Mouse (Mus musculus) bone marrow macrophage, adult 2 months (primary cell): ENCODE results near the gene Eif4g2. TPM values are rescaled to one million over a fixed set of nuclear protein-coding genes. Genes with fewer than 3 reads are reported as not detected.
A peak's percentile ranks its signal among the peaks of the same experiment; 100 is the strongest.

ENCODE experiments used
- H3K27ac ChIP-seq: 2 replicates; pipeline ENCODE4 v1.5.1; 2012; ENCODE audit warnings: low read depth, low read length; ENCODE audit not compliant: insufficient read depth
- H3K4me1 ChIP-seq: 2 replicates; pipeline ENCODE4 v1.6.1; 2012; ENCODE audit warnings: low read length; ENCODE audit not compliant: control insufficient read depth, insufficient read depth
- H3K4me3 ChIP-seq: 2 replicates; pipeline ENCODE4 v1.5.1; 2012; ENCODE audit warnings: mild to moderate bottlenecking, low read length, moderate library complexity; ENCODE audit not compliant: insufficient read depth
- CTCF ChIP-seq: IDR thresholded peaks from 2 replicates; pipeline ENCODE4 v1.5.1; 2012; ENCODE audit warnings: low read depth, mild to moderate bottlenecking, low read length, moderate library complexity
- POLR2A ChIP-seq: IDR thresholded peaks from 2 replicates; pipeline ENCODE4 v1.6.1; 2012; ENCODE audit warnings: mild to moderate bottlenecking, low read depth, low read length, borderline replicate concordance
- polyA plus RNA-seq: library from polyadenylated mRNA; stranded (reverse); fragments of >200 nt; gene quantifications from 2 replicates; pipeline ENCODE4 v1.2.4, GENCODE M21; 2012; ENCODE audit not compliant: missing spikeins, insufficient read depth, insufficient read length

Gene Eif4g2
- polyA plus RNA-seq, 1 experiment: 428 TPM

GRCm38 (mm10) chr7:111069439-111070166, 13.2 kb downstream of the Eif4g2 start:
- H3K4me1 ChIP-seq: no peaks in the 10 kb centered on the region
- no peak overlapping the region for H3K4me3 ChIP-seq
- TF ChIP-seq CTCF: no peak
- no peak for TF ChIP-seq POLR2A
- H3K27ac ChIP-seq: no peak overlapping the region

- Histone ChIP-seq H3K4me3 (no peak overlapping the region), H3K27ac (no peak overlapping the region), H3K4me1 (no peaks in the 10 kb centered on the region)
- TF ChIP-seq POLR2A (no peak), CTCF (no peak)
Observed at GRCm38 (mm10) chr7:111068181-111068580, 14.6 kb downstream of the Eif4g2 start.

GRCm38 (mm10) chr7:111062971-111063370, 19.9 kb downstream of the Eif4g2 start:
- Histone ChIP-seq H3K4me1 (no peaks in the 10 kb centered on the region), H3K27ac (no peak overlapping the region), H3K4me3 (no peak overlapping the region)
- TF ChIP-seq CTCF: no peak
- TF ChIP-seq POLR2A: no peak

- TF ChIP-seq CTCF (no peak), POLR2A (no peak)
- Histone ChIP-seq H3K4me3 (no peak overlapping the region), H3K4me1 (no peaks in the 10 kb centered on the region), H3K27ac (no peak overlapping the region)
Observed at GRCm38 (mm10) chr7:111059527-111059926, 23.3 kb downstream of the Eif4g2 start.

- TF ChIP-seq POLR2A: no peak
- TF ChIP-seq CTCF: no peak
- H3K27ac ChIP-seq: no peak overlapping the region
- H3K4me3 ChIP-seq: no peak overlapping the region
- no peaks in the 10 kb centered on the region for H3K4me1 ChIP-seq
Observed at GRCm38 (mm10) chr7:111055984-111056657, 26.7 kb downstream of the Eif4g2 start.

- no peak overlapping the region for H3K27ac ChIP-seq
- TF ChIP-seq POLR2A (no peak), CTCF (no peak)
- H3K4me1 ChIP-seq: no peaks in the 10 kb centered on the region
- H3K4me3 ChIP-seq: no peak overlapping the region
Observed at GRCm38 (mm10) chr7:111055221-111055620, 27.6 kb downstream of the Eif4g2 start.

- Histone ChIP-seq H3K4me3 (no peak overlapping the region), H3K4me1 (no peaks in the 10 kb centered on the region), H3K27ac (no peak overlapping the region)
- TF ChIP-seq CTCF (peak; percentile 62), POLR2A (no peak)
Observed at GRCm38 (mm10) chr7:111049652-111050421, 33.0 kb downstream of the Eif4g2 start.

- no peak overlapping the region for H3K27ac ChIP-seq
- no peak overlapping the region for H3K4me3 ChIP-seq
- H3K4me1 ChIP-seq: no peaks in the 10 kb centered on the region
- TF ChIP-seq POLR2A: no peak
- TF ChIP-seq CTCF: no peak
Observed at GRCm38 (mm10) chr7:111048920-111049319, 33.9 kb downstream of the Eif4g2 start.

GRCm38 (mm10) chr7:111029046-111029553, 53.7 kb downstream of the Eif4g2 start:
- H3K4me1 ChIP-seq: peaks cover 25% of the 10 kb centered on the region
- H3K27ac ChIP-seq: peak overlapping the region; percentile 13; the same call in 1 of the 2 replicates

More at GRCm38 (mm10) chr7:111029046-111029553, 53.7 kb downstream of the Eif4g2 start:
- peak overlapping the region; percentile 85 for H3K4me3 ChIP-seq
- TF ChIP-seq POLR2A (no peak), CTCF (no peak)
